Mouse (Mus musculus): Measurements from ENCODE around the gene Zglp1.

DNA sequence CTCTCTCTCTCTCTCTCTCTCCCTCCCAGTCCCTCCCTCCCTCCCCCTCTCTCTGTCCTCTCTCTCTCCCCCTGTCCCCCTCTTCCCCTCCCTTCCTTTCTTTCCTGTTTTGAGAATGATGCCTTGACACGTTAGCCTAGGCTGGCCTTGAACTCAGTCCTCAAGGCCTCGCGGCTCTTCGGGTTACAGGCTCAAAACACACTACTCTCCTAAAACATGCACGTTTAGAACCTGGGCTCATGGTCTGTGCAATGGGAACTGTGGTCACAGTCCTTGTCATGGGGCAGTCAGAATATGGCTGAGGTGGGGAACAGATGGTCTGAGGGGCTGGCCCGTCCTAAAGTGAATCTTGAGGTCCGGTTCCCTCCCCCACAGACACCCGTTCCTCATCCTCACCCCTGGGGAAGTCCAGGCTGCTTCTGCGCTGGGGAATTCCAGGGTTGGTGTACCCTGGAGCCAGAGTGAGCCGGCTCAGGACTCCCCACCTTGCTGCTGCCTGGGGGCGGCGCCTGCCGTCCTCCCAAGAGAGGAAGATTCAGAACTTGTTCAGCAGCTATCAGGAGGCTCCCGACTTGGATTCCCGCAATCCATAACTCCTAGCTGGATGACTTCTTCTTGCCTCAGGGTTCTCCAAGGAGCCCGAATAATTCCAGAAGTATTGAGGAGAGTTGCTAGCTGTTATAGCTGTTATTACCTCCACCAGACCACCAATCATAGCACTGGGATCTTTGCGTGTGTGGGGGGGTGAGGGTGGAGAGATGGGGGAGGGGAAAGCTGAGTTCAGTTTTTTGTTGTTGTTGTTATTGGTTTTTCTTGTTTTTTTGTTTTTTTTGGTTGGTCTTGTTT, 50.3 kb downstream of the Zglp1 start:
- TF ChIP-seq ZC3H11A (IDR thresholded peaks at IDR 0.05; ENCODE audit: borderline replicate concordance, low read depth, low read length) (no peak), MAFK (IDR thresholded peaks at IDR 0.05; ENCODE audit: insufficient read depth, low read depth, low read length) (no peak), ZNF384 (IDR thresholded peaks at IDR 0.05; ENCODE audit: low read depth, low read length) (no peak), CHD2 (IDR thresholded peaks at IDR 0.05; ENCODE audit: low read depth, low read length) (no peak), HCFC1 (IDR thresholded peaks at IDR 0.05; ENCODE audit: borderline replicate concordance, insufficient read depth, low read length) (no peak)
